8 mouse cellular contexts compared by ENCODE assay signal in genomic region chr1:152536416-152537018, GRCm38 (mm10).
A peak's percentile ranks its signal among the peaks of the same experiment; 100 is the strongest.
DNase-seq lines count a peak whose midpoint lies in the region; ATAC-seq lines count a peak whose summit lies in the region.

No protein-coding gene starts in this region.

- intact Hi-C loops in left cerebral cortex, postnatal 14 days (cut with DNase I) = no loop called here

- peak; percentile 68 to 89 for DNase-seq in adrenal gland, adult (ENCODE audit: inconsistent age in 2 of 2, low spot score in 1 of 2)
- DNase-seq in adrenal gland, postnatal 4 days (ENCODE audit: low spot score in 2 of 2) = no peak
- DNase-seq in left cerebral cortex, adult 18-20 months (ENCODE audit: low spot score in 2 of 2) = peak; percentile 58 to 60
- DNase-seq in left cerebral cortex, postnatal 14 days (ENCODE audit: low spot score in 2 of 2) = no peak
- DNase-seq in adrenal gland, postnatal 36 days = peak; percentile 83 to 87
- no peak for DNase-seq in left cerebral cortex, adult 11 months (ENCODE audit: low spot score)
- no peak for DNase-seq in cerebellum, postnatal 14 days

- peak; percentile 47 for ATAC-seq in megakaryocyte progenitor cell, adult 5-6 weeks (replicated peaks; ENCODE audit: poor library complexity)

Comparison
In these comparisons a context has a peak if more than half of its experiments do, and no peak if none do; other contexts are left out.
1. DNase-seq: peak in adrenal gland, adult (2 of 2), left cerebral cortex, adult 18-20 months (2 of 2) and adrenal gland, postnatal 36 days (2 of 2); none in adrenal gland, postnatal 4 days (0 of 2), left cerebral cortex, postnatal 14 days (0 of 2), left cerebral cortex, adult 11 months (single experiment) and cerebellum, postnatal 14 days (0 of 2).